Mouse (Mus musculus) G1E-ER4 (cell line): Measurements from ENCODE around the gene Mt3. TPM values are rescaled to one million over a fixed set of nuclear protein-coding genes. Genes with fewer than 3 reads are reported as not detected.

Experiments used
- GATA1 ChIP-seq: IDR thresholded peaks from one replicate; pipeline ENCODE4 v1.8.0; 2012; ENCODE audit warnings: low read length, inconsistent platforms
- polyA plus RNA-seq: library from polyadenylated mRNA; stranded (reverse); fragments of >175 nt; gene quantifications from 2 replicates; pipeline ENCODE4 v1.2.3, GENCODE M21; 2012

The Mt3 gene
- polyA plus RNA-seq, 1 experiment = 0.93 TPM

DNA sequence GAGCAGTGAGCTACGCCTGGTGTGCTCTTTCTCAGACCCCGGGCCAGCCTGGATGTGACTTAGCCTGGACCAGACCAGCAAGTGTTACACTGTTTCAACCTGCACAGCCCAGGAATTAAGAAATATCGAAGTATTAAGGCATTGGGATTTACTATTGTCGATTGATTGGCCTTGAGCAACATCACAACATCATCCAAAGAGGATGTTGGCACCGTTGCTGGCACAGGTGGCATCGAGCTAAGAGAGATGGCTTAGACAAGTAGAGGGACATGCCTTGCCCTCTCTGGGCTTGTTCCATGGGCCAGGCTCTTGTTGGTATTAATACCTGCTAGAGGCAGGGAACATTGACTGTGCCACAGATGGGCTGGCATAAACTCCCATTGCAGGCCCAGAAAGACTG lies 16.9 kb upstream of the Mt3 start:
- TF ChIP-seq GATA1 = no peak

DNA sequence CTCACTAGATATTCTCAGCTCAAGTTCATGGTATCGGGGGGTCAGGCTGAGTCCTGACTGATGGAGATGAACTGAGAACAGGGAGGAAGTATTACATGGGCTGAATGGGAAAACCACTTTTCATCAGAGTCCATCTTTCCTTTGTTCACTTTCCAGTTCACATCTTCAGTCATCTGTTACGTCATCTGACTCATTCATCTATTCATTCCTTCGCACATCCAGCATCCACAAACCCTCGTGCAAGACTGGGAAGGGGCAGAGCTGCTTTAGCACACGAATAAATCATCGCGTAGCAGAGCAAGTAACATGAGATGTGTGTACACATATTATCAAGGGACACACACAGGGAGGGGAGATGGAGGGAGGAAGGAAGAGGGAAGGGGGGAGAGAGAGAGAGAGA lies 16.2 kb upstream of the Mt3 start:
- no peak for TF ChIP-seq GATA1

DNA sequence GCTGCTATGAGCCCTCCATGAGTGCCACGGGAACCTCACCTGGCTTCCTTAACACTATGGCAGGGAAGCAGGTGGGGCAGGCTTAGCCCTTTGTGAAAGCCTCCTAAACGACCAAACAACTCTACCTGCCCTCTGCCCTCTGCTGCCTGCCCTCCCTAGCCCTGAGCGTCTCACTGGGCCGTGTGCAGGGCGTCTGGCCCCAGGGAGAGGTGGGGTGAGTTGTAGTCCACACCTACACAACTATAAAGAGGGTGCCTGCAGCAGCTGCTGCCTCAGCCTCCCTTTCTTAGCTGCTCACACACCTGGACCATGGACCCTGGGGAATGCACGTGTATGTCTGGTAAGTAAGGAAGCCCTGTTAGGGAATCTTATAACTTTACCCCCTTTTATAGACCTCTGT lies 15.5 kb upstream of the Mt3 start, which contains the start of gene Mt4:
TSS of gene Mt4 (plus strand) at position 265 of the 400 bp plus-strand sequence.
- TF ChIP-seq GATA1 = no peak

DNA sequence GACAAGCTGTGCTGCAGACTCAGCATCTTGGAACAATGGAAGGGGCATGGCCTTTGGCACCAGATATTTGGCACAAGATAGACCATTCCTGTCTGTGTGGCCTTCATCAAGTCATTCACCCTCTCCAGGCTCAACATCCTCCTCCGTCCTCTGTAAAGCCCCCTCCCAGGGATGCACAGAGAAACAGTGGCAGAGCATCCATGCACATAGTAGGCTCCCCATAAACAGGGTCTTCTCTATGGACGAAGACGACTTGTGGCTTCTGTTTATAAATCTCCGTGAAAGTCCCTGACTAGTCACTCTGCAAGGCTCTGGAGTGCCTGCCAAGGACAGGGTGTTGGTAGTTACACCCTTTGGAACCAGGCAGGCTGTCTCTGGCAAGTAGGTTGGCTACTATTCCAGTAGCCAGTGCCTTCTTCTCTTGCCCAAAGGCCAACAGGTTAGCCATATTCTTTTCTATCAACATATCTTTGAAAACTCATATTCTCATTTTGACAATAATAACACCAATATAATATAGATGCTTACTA lies 12.1 kb upstream of the Mt3 start:
- no peak for TF ChIP-seq GATA1

DNA sequence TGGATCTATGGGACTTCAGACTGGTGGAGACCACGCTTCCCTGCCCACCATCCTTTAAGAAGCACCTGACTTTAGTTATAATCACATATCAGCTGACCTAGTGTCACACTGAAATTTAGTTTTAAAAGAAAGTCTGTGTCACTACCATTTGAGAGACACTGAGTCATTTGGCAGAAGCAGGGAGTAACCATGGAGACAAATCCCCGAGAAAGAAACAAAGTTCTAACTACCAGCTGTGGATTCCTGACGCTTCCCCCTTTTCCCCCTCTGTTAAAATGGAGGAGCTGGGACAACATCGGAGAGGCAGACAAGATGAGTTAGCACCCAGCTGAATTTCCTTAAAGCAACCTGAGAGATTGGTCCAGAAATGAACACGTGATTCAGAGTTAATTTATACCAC lies 4.2 kb upstream of the Mt3 start:
- no peak for TF ChIP-seq GATA1

DNA sequence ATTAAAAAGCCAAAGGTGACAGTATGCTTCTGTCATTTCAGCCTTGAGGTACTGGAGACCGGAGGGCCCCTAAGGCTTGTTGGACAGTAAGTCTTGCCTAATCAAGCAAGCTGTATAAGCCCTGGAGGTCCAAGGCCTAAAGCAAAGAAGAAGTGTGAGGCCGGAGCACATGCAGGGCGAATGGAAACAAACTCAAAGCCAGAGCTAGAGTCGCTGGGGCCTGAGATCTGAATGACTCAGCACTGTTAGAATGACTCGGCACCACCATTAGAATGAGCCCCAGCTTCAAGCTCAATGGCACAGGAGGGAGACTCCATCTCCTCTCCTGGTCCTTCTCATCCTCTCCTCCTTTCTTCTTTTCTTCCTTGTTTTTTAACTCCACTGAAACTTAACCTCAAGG lies 1.5 kb upstream of the Mt3 start:
- TF ChIP-seq GATA1 = no peak

DNA sequence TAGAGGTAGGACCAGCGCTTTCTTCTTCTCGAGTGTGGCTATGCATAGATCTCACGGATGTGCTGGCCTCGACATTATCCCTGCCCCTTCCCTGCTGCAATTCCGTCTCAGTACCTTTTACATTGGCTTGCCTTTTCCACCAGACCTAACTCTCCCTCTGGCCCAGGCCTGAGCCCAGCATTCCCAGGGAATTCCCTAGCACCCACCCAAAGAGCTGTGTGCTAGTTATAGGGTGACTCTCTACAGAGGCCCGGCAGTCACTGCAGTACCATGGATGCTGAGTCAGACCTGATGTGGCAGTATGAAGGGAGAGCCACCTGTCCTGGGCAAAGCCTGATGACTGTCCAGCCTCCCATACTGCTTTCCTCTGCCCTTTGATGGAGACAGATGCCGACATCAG lies 1.0 kb downstream of the Mt3 start:
- TF ChIP-seq GATA1 = no peak

DNA sequence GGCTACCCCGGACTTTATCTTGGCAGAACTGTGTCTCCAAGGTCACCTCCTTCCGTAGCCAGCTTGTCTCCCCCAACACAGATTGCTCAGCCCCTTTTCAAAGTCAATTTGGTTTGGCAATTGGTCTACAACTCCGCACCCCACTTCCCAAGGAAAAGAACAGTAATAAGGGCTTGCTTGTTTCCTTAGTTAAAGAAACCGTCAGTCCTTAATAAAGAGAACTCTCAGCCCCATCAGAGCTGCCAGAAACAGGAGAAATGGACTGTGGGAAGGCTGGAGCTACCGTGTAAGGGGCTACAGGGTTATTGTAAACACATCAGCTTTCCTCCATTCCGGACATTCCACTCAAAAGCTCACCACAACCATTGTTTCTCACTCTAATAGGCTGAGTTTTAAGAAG lies 2.1 kb downstream of the Mt3 start:
- TF ChIP-seq GATA1 = no peak

DNA sequence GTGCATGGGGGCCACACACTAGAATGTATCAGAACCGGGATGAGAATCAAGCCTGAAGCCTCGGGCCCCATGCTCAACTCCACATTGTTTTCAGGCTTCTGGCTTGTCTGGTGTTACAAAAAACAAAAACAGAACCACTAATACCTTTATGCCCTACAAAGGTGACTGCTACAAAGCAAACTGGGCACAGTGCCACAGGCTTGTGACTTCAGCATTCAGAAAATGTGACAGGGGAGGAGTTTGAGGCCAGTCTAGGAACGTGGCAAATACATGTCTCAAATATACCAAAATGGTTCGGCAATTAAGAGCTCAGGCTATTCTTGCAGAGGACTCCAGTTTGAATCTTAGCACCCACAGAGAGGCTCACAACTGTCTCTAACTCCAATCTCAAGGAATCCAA lies 3.7 kb downstream of the Mt3 start:
- no peak for TF ChIP-seq GATA1

DNA sequence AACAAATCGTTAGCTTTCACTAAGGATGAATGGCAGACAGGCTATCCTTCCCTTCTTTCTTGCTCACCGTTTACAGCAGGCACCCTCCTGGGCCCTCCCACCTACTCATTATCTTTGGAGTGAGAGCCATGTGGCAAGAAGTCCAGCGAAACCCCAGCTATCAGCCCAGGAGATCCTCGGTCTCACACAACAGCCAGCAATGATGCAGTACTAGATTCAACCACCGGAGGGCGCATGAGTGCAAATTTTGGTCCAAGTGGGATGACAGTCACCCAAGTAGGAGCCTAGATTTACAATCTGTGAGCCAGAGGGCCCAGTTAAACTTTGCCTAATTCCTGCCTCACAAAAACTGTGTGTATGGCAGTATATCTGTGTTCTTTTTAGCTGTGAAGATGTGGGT lies 14.8 kb downstream of the Mt3 start:
- no peak for TF ChIP-seq GATA1

DNA sequence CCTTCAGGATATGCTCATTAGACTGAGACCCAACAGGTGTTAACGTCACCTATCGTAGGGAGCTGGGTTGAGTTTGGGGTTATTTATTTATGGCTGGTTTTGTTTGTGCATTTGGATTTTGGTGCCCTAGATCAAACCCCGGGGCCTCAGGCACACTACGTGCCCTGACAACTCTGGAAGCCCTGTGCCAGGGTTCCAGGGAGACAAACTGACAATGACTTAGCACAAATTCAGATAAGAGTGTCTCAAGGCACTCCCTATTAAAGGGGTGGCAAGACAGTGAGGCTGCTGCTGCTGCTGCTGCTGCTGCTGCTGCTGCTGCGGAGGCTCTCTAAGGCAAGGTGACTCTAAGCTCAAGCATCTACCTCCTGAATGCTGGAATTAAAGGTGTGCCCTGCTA lies 17.1 kb downstream of the Mt3 start:
- TF ChIP-seq GATA1 = no peak

DNA sequence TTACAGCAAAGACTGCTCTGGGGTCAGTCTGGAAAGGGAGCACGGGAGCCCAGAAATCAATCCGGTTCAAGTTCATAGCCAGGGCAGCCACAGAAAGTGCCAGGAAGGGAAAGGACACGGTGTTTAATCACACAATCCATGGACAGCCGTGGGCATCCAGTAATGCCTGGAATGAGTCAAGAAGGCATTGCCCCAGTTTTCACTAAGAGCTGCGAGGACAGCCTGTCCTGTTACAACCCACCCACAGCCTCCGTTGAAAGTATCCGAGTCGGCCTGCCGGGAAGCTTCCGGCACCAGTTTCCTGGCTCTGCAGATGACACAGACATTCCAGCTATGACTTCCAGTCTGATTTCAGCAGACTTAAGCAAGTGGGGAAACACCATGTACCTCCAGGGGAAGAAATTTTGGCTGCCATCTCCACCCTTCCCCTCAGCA lies 18.9 kb downstream of the Mt3 start:
- TF ChIP-seq GATA1 = no peak

DNA sequence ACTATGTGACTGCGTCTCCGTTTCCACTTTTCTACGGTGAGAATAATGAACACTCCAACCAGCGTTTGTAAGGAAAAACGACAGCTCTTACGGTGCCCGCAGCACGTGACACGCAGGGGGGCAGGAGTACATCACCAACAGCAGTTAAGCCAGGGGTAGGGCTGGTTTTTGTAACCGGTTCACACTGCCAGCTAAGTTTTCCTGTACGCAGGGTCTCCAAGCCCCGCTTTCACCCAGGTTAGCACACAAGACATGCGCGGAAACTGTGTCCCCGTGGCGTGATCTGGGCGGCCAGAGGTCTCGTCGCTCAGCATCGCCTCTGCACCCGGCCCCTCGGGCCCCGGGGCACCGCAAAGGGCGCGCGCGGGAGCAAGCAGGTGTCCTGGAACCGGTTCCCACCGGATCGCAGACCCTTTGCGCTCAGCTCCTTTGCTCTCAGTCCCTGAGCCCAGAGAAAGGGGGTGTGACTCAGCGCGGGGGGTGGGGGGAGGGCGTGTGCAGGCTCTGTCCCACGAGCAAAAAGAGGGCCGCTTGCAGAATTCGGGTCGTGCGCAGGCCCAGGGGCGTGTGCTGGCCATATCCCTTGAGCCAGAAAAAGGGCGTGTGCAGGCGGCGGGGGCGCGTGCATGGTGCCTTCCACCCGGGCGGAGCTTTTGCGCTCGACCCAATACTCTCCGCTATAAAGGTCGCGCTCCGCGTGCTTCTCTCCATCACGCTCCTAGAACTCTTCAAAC lies 19.8 kb downstream of the Mt3 start, which contains the start of gene Mt2:
TSS of gene Mt2 (plus strand) at position 590 of the 734 bp plus-strand sequence.
- TF ChIP-seq GATA1 = no peak

DNA sequence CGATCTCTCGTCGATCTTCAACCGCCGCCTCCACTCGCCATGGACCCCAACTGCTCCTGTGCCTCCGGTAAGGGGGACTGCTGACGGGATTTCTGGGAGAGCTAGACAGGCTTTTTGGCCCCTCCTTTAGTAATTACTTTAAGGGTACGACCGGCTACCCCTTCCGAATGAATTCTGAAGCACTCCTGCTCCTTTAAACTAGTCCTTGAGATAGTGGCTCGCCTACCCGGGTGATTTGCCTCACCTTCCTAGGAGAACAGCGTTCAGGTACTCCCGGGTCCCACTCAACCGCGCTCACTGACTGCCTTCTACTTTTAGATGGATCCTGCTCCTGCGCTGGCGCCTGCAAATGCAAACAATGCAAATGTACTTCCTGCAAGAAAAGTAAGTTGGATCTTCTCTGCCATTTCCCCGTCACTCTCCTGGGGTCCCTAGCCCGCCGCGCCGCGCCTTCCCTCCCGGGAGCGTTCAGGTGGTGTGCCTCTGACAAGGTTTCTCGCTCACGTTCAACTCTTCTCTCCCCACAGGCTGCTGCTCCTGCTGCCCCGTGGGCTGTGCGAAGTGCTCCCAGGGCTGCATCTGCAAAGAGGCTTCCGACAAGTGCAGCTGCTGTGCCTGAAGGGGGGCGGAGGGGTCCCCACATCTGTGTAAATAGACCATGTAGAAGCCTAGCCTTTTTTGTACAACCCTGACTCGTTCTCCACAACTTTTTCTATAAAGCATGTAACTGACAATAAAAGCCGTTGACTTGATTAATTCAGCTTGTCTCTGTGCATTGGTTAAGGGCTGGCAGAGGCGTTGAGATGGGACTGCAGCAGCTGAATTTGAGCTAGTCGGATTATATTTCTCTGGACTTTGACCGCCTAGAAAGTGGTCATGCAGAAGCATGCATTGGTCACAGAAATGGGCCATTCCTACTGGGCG lies 20.7 kb downstream of the Mt3 start:
- no peak for TF ChIP-seq GATA1

DNA sequence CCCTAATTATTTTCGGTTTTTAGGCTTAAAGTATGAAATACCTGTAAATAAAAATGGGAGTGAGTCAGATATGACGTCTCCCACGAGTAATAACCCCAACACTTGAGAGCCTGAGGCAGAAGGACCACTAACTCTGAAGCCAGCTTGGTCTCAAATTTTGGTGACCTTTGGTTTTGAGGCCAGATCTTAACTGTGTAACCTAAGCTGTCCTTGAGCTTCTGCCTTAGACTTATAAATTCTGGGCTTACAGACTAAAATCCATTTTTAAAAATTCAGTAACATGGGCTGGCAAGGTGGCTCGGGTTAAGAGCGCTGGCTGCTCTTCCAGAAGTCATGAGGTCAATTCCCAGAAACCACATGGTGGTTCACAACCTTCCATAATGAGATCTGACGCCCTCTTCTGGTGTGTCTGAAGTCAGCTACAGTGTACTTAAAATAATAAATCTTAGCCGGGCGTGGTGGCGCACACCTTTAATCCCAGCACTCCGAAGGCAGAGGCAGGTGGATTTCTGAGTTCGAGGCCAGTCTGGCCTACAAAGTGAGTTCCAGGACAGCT lies 21.5 kb downstream of the Mt3 start:
- no peak for TF ChIP-seq GATA1

DNA sequence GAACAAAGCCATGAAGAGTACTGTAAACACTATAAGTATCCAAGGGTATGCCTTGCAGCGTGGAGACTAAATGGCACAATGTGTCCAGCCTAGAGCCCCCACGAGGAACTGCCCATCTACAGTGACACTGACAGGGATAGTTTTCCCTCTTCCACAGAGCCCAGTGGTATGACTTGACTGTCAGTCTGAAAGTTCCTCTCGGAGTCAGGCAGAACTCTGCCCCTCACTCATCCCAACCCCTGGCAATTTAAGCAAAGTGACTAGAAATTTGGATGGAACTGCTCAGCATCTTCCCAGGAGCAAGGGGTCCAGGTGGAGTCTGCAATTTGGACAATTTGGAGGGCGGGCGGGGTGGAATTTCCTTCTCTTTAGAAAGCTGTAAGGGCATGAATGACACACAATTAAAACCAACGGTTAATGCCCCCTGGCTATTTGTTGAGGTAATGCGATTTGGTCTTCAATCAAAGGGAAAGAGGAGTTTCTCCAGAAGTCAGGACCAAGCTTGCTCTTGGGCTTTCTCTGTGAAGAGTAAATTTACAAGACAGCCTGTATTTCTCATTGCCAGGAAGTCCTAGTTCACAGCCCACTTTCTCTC lies 22.3 kb downstream of the Mt3 start:
- no peak for TF ChIP-seq GATA1
